Mouse (Mus musculus) heart, embryonic 11.5 days (tissue): ENCODE results near the gene Chchd1. TPM values are rescaled to one million over a fixed set of nuclear protein-coding genes. Genes with fewer than 3 reads are reported as not detected.

Experiments
- ATAC-seq: fragments of 200-750 bp; cut with Nextera tagmentation; replicated peaks from 2 replicates; pipeline ENCODE4 v1.8.0; 2017; ENCODE audit warnings: moderate library complexity; ENCODE audit not compliant: insufficient number of reproducible peaks, low FRiP score, low TSS enrichment
- H3K27ac ChIP-seq: fragments of 300-500 bp; sonication (generic); 2 replicates; pipeline ENCODE4 v1.5.1; 2014; ENCODE audit warnings: mild to moderate bottlenecking, low read depth, low read length
- H3K27me3 ChIP-seq: fragments of 300-500 bp; sonication (generic); 2 replicates; pipeline ENCODE4 v1.6.1; 2014; ENCODE audit warnings: mild to moderate bottlenecking, low read length, mixed read lengths; ENCODE audit not compliant: control insufficient read depth, insufficient read depth
- H3K36me3 ChIP-seq: fragments of 300-500 bp; sonication (generic); 2 replicates; pipeline ENCODE4 v1.6.1; 2014; ENCODE audit warnings: mild to moderate bottlenecking, low read length, moderate library complexity, mixed read lengths; ENCODE audit not compliant: control insufficient read depth, insufficient read depth
- H3K4me1 ChIP-seq: fragments of 300-500 bp; sonication (generic); 2 replicates; pipeline ENCODE4 v1.6.1; 2014; ENCODE audit warnings: low read length; ENCODE audit not compliant: control insufficient read depth, insufficient read depth
- H3K4me2 ChIP-seq: fragments of 300-500 bp; sonication (generic); 2 replicates; pipeline ENCODE4 v1.6.1; 2014; ENCODE audit warnings: mild to moderate bottlenecking, moderate library complexity
- H3K4me3 ChIP-seq: fragments of 300-500 bp; sonication (generic); 2 replicates; pipeline ENCODE4 v1.5.1; 2014; ENCODE audit warnings: low read depth, low read length
- H3K9ac ChIP-seq: fragments of 300-500 bp; sonication (generic); 2 replicates; pipeline ENCODE4 v1.6.1; 2014; ENCODE audit warnings: mild to moderate bottlenecking, low read depth, low read length, moderate library complexity
- H3K9me3 ChIP-seq: fragments of 300-500 bp; sonication (generic); replicated peaks from 2 replicates; pipeline ENCODE4 v1.6.1; 2016; ENCODE audit warnings: low read length; ENCODE audit not compliant: control insufficient read depth
- WGBS: fragments of 180-500 bp; shearing (Covaris S2); extraction: QIAGEN DNeasy Blood & Tissue Kit; methylation state at CpG from one replicate; pipeline ENCODE4 v1.1.7; 2014; ENCODE audit not compliant: insufficient replicate concordance; 5-methylcytosine and 5-hydroxymethylcytosine counted together
- polyA plus RNA-seq: library from polyadenylated mRNA; unstranded; fragments of >200 nt; fragmentation: Nextera tagmentation; extraction: Ambion mirVana; gene quantifications from 2 replicates; pipeline ENCODE4 v1.2.1, GENCODE M21; 2014

Chchd1 gene
- polyA plus RNA-seq, result 221 and 230 TPM in 2 replicates

GRCm38 (mm10) chr14:20702741-20703381 lies at the start of gene Chchd1:
TSS of gene Chchd1 (plus strand) at chr14:20703006.
- ATAC-seq, result peak; percentile 79
- Histone ChIP-seq H3K4me2 (peak within 1 kb of the TSS; percentile 63), H3K27ac (peak within 1 kb of the TSS; percentile 87), H3K36me3 (peaks cover 5% of the 10 kb centered on the region; the same call in 1 of the 2 replicates), H3K27me3 (no peaks in the 10 kb centered on the region), H3K4me3 (peak within 1 kb of the TSS; percentile 81), H3K9me3 (no peaks in the 10 kb centered on the region), H3K9ac (peak within 1 kb of the TSS; percentile 96), H3K4me1 (peaks cover 14% of the 10 kb centered on the region; the same call in 1 of the 2 replicates)
- under 1% methylated on average over 61 of the region's 61 CpGs for WGBS

- H3K27me3 ChIP-seq, result no peaks in the 10 kb centered on the region
- no peak overlapping the region for H3K4me2 ChIP-seq
- peaks cover 19% of the 10 kb centered on the region for H3K4me1 ChIP-seq
- no peaks in the 10 kb centered on the region for H3K9me3 ChIP-seq
- H3K4me3 ChIP-seq, result no peak overlapping the region
- peak overlapping the region; percentile 57 for H3K27ac ChIP-seq
- no peak for ATAC-seq
- 59% methylated on average over 9 of the region's 9 CpGs for WGBS
- no peak overlapping the region for H3K9ac ChIP-seq
- no peaks in the 10 kb centered on the region for H3K36me3 ChIP-seq
These were observed 48.0 kb upstream of the Chchd1 start for GRCm38 (mm10) chr14:20654690-20655421.

GRCm38 (mm10) chr14:20655731-20656130 lies 47.1 kb upstream of the Chchd1 start:
- Histone ChIP-seq H3K36me3 (no peaks in the 10 kb centered on the region), H3K27me3 (no peaks in the 10 kb centered on the region), H3K4me2 (peak overlapping the region; percentile 51), H3K4me1 (peaks cover 26% of the 10 kb centered on the region), H3K4me3 (peak overlapping the region; percentile 27; the same call in 1 of the 2 replicates), H3K9me3 (no peaks in the 10 kb centered on the region), H3K9ac (no peak overlapping the region), H3K27ac (peak overlapping the region; percentile 57)
- WGBS, result 57% methylated on average over 9 of the region's 9 CpGs
- ATAC-seq, result no peak

GRCm38 (mm10) chr14:20656361-20656760 lies 46.4 kb upstream of the Chchd1 start, which contains the start of gene Myoz1:
TSS of gene Myoz1 (minus strand) at chr14:20656540.
- Histone ChIP-seq H3K9ac (peak within 1 kb of the TSS; percentile 59), H3K4me2 (peak within 1 kb of the TSS; percentile 51), H3K36me3 (no peaks in the 10 kb centered on the region), H3K9me3 (no peaks in the 10 kb centered on the region), H3K4me1 (peaks cover 27% of the 10 kb centered on the region), H3K27ac (peak within 1 kb of the TSS; percentile 57), H3K4me3 (peak within 1 kb of the TSS; percentile 27), H3K27me3 (no peaks in the 10 kb centered on the region)
- WGBS, result 23% methylated on average over 11 of the region's 11 CpGs
- no peak for ATAC-seq

- Histone ChIP-seq H3K4me2 (no peak overlapping the region), H3K4me3 (no peak overlapping the region), H3K4me1 (peaks cover 30% of the 10 kb centered on the region), H3K9ac (no peak overlapping the region), H3K27me3 (no peaks in the 10 kb centered on the region), H3K36me3 (no peaks in the 10 kb centered on the region), H3K27ac (no peak overlapping the region), H3K9me3 (no peaks in the 10 kb centered on the region)
- no peak for ATAC-seq
These were observed 44.5 kb upstream of the Chchd1 start for GRCm38 (mm10) chr14:20658326-20658725.

GRCm38 (mm10) chr14:20658902-20659301 lies 43.9 kb upstream of the Chchd1 start:
- no peak for ATAC-seq
- no peaks in the 10 kb centered on the region for H3K9me3 ChIP-seq
- no peak overlapping the region for H3K9ac ChIP-seq
- H3K4me3 ChIP-seq, result no peak overlapping the region
- H3K36me3 ChIP-seq, result no peaks in the 10 kb centered on the region
- no peak overlapping the region for H3K4me2 ChIP-seq
- no peak overlapping the region for H3K27ac ChIP-seq
- 71% methylated on average over 6 of the region's 6 CpGs for WGBS
- peaks cover 30% of the 10 kb centered on the region for H3K4me1 ChIP-seq
- no peaks in the 10 kb centered on the region for H3K27me3 ChIP-seq

- Histone ChIP-seq H3K27me3 (no peaks in the 10 kb centered on the region), H3K9me3 (no peaks in the 10 kb centered on the region), H3K9ac (no peak overlapping the region; the same call in 1 of the 2 replicates), H3K4me3 (no peak overlapping the region), H3K36me3 (no peaks in the 10 kb centered on the region), H3K27ac (peak overlapping the region; percentile 7; the same call in 1 of the 2 replicates), H3K4me1 (peaks cover 30% of the 10 kb centered on the region), H3K4me2 (no peak overlapping the region)
- WGBS, result 90% methylated on average over 7 of the region's 7 CpGs
- ATAC-seq, result no peak
These were observed 43.1 kb upstream of the Chchd1 start for GRCm38 (mm10) chr14:20659687-20660086.

- WGBS, result 2% methylated on average over 52 of the region's 52 CpGs
- Histone ChIP-seq H3K36me3 (no peaks in the 10 kb centered on the region), H3K9me3 (no peaks in the 10 kb centered on the region), H3K27me3 (no peaks in the 10 kb centered on the region), H3K4me2 (peak overlapping the region; percentile 92), H3K9ac (peak overlapping the region; percentile 87), H3K4me1 (peaks cover 32% of the 10 kb centered on the region), H3K27ac (peak overlapping the region; percentile 97), H3K4me3 (peak overlapping the region; percentile 52)
- peak; percentile 33; the same call in 1 of the 2 replicates for ATAC-seq
These were observed 41.8 kb upstream of the Chchd1 start for GRCm38 (mm10) chr14:20660827-20661660.
